Mouse (Mus musculus) natural killer cell, adult 2 months (primary cell): ENCODE results near the gene Atrnl1.
"Not testable (repeated sequence)": the region's sequence is repeated elsewhere in the genome, so short reads cannot be mapped to it uniquely, and the experiment has no call there.

Experiments used
- DNase-seq, 2 experiments: peaks; one replicate each; pipeline ENCODE4 v3.0.0; 2022; ENCODE audit warnings: low spot score in 2 of 2

Atrnl1 gene

GRCm38 (mm10) chr19:57696781-57697180, 85.9 kb downstream of the Atrnl1 start:
- DNase-seq: not testable (repeated sequence)

GRCm38 (mm10) chr19:57713138-57713537, 102.3 kb downstream of the Atrnl1 start:
- DNase-seq: no peak

GRCm38 (mm10) chr19:57724920-57725319, 114.1 kb downstream of the Atrnl1 start:
- peak; percentile 35 to 57 for DNase-seq

GRCm38 (mm10) chr19:57725326-57725725, 114.5 kb downstream of the Atrnl1 start:
- DNase-seq: no peak

- DNase-seq: no peak
Observed at GRCm38 (mm10) chr19:57727009-57727408, 116.2 kb downstream of the Atrnl1 start.

GRCm38 (mm10) chr19:57737475-57737874, 126.6 kb downstream of the Atrnl1 start:
- DNase-seq: no peak

GRCm38 (mm10) chr19:57745579-57745978, 134.7 kb downstream of the Atrnl1 start:
- DNase-seq: no peak

GRCm38 (mm10) chr19:57746553-57746952, 135.7 kb downstream of the Atrnl1 start:
- DNase-seq: no peak

GRCm38 (mm10) chr19:57752189-57752588, 141.4 kb downstream of the Atrnl1 start:
- DNase-seq: no peak

GRCm38 (mm10) chr19:57762526-57762925, 151.7 kb downstream of the Atrnl1 start:
- DNase-seq: no peak

GRCm38 (mm10) chr19:57764576-57765371, 153.9 kb downstream of the Atrnl1 start:
- DNase-seq: no peak

GRCm38 (mm10) chr19:57767051-57767450, 156.2 kb downstream of the Atrnl1 start:
- DNase-seq: no peak

- DNase-seq: no peak
Observed at GRCm38 (mm10) chr19:57768661-57769060, 157.8 kb downstream of the Atrnl1 start.

- DNase-seq: no peak
Observed at GRCm38 (mm10) chr19:57782366-57783089, 171.7 kb downstream of the Atrnl1 start.

- no peak for DNase-seq
Observed at GRCm38 (mm10) chr19:57786699-57787098, 175.9 kb downstream of the Atrnl1 start.

GRCm38 (mm10) chr19:57802207-57802606, 191.4 kb downstream of the Atrnl1 start:
- no peak for DNase-seq

- no peak for DNase-seq
Observed at GRCm38 (mm10) chr19:57802771-57803482, 192.1 kb downstream of the Atrnl1 start.

GRCm38 (mm10) chr19:57803483-57803820, 192.6 kb downstream of the Atrnl1 start:
- DNase-seq: no peak

GRCm38 (mm10) chr19:57808363-57808762, 197.5 kb downstream of the Atrnl1 start:
- DNase-seq: no peak

- no peak for DNase-seq
Observed at GRCm38 (mm10) chr19:57814291-57814690, 203.5 kb downstream of the Atrnl1 start.

- DNase-seq: no peak
Observed at GRCm38 (mm10) chr19:57816221-57816996, 205.6 kb downstream of the Atrnl1 start.

GRCm38 (mm10) chr19:57817736-57818135, 206.9 kb downstream of the Atrnl1 start:
- DNase-seq: no peak
